Mouse (Mus musculus) hindbrain, embryonic 12.5 days (tissue): ENCODE measurements at regions not wholly inside any gene's neighbourhood (a gene's known extent, or its start where the extent isn't known, plus 50 kb on each side); places are given as distances from the start of the nearest gene placed in this dataset.

Experiments
- ATAC-seq: fragments of 200-750 bp; cut with Nextera tagmentation; 2 replicates; pipeline ENCODE4 v1.8.0; 2017; ENCODE audit warnings: moderate TSS enrichment; ENCODE audit not compliant: low FRiP score
- H3K27ac ChIP-seq: fragments of 300-500 bp; sonication (generic); 2 replicates; pipeline ENCODE4 v1.5.1; 2016; ENCODE audit warnings: mild to moderate bottlenecking
- H3K27me3 ChIP-seq: fragments of 300-500 bp; sonication (generic); 2 replicates; pipeline ENCODE4 v1.6.1; 2016; ENCODE audit warnings: mild to moderate bottlenecking
- H3K36me3 ChIP-seq: fragments of 300-500 bp; sonication (generic); 2 replicates; pipeline ENCODE4 v1.6.1; 2016; ENCODE audit warnings: mild to moderate bottlenecking
- H3K4me1 ChIP-seq: fragments of 300-500 bp; sonication (generic); 2 replicates; pipeline ENCODE4 v1.6.1; 2016
- H3K4me2 ChIP-seq: fragments of 300-500 bp; sonication (generic); replicated peaks from 2 replicates; pipeline ENCODE4 v1.6.1; 2016; ENCODE audit warnings: mild to moderate bottlenecking
- H3K4me3 ChIP-seq: fragments of 300-500 bp; sonication (generic); 2 replicates; pipeline ENCODE4 v1.5.1; 2016; ENCODE audit warnings: mild to moderate bottlenecking
- H3K9ac ChIP-seq: fragments of 300-500 bp; sonication (generic); 2 replicates; pipeline ENCODE4 v1.6.1; 2016; ENCODE audit warnings: mild to moderate bottlenecking, moderate library complexity
- H3K9me3 ChIP-seq: fragments of 300-500 bp; sonication (generic); replicated peaks from 2 replicates; pipeline ENCODE4 v1.6.1; 2016; ENCODE audit warnings: mild to moderate bottlenecking
- WGBS: fragments of 180-500 bp; shearing (Covaris S2); methylation state at CpG from one replicate; pipeline ENCODE4 v1.1.7; 2016; 5-methylcytosine and 5-hydroxymethylcytosine counted together

- Histone ChIP-seq H3K4me2 (no peak overlapping the region), H3K9me3 (no peaks in the 10 kb centered on the region), H3K27me3 (no peaks in the 10 kb centered on the region), H3K36me3 (no peaks in the 10 kb centered on the region), H3K4me3 (no peak overlapping the region), H3K9ac (no peak overlapping the region), H3K27ac (no peak overlapping the region), H3K4me1 (no peaks in the 10 kb centered on the region)
- ATAC-seq = no peak
- WGBS = 91% methylated on average over 9 of the region's 9 CpGs
Measured at GRCm38 (mm10) chr2:133467170-133468168, 84.5 kb upstream of the Bmp2 start.

DNA sequence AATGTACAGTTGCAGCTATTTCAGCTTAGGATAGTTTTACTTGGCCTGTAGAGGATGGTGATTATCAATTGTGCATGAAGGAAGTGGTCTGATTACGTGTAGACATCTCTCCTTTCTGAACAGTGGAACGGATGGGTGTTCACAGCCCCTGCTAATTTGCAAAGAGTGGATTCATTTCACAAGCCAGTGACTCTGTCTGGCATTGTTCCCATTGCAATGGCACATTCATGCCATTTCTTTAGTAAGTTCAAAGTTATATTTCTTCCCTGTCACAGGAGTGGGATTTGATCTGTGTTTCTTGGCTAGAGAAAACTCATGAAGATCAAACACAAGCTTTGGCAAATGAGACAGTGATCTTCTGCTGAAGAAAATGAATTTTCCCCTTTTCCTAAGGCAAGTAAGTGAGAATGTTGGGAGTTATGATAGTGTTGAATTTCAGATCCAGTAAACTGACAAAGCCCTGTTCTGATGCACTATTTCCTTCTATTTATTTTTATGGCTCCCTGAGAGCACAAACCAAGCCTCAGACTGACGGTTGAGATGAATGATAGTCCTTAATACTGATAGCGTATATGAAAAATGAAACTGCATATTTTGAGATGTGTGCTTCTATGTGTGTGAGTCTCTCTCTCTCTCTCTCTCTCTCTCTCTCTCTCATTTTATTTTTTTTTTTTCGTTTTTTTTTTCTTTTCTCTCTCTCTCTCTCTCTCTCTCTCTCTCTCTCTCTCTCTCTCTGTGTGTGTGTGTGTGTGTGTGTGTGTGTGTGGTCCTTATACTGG is 78.8 kb upstream of the Bmp2 start:
- Histone ChIP-seq H3K4me1 (no peaks in the 10 kb centered on the region), H3K4me3 (no peak overlapping the region), H3K27me3 (no peaks in the 10 kb centered on the region), H3K9ac (no peak overlapping the region), H3K9me3 (no peaks in the 10 kb centered on the region), H3K27ac (no peak overlapping the region), H3K4me2 (no peak overlapping the region), H3K36me3 (no peaks in the 10 kb centered on the region)
- 67% methylated on average over 5 of the region's 5 CpGs for WGBS
- no peak for ATAC-seq

DNA sequence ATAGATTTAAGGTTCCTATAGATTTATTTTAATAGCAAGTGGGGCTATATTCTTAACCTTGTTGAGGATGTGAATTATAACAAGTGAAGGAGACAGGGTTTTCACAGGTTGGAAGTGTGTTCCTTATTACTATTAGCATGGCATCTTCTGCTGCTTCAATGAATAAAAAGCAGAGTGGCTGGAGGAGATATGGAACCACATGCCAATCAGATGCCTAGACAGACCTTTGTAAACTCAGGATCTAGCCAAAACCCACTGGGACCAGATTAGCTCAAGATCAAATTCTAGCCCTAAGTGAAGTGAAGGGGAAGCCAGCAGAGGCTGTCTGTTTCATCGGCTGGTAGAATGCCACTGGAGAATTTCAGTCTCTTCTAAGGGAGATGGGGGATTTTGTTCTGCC is 77.8 kb upstream of the Bmp2 start:
- Histone ChIP-seq H3K36me3 (no peaks in the 10 kb centered on the region), H3K9me3 (no peaks in the 10 kb centered on the region), H3K4me3 (no peak overlapping the region), H3K27ac (no peak overlapping the region), H3K9ac (no peak overlapping the region), H3K4me1 (no peaks in the 10 kb centered on the region), H3K4me2 (no peak overlapping the region), H3K27me3 (no peaks in the 10 kb centered on the region)
- 83% methylated on average over 1 of the region's 1 CpGs for WGBS
- ATAC-seq = no peak

GRCm38 (mm10) chr2:133480870-133481269 is 71.1 kb upstream of the Bmp2 start:
- Histone ChIP-seq H3K27ac (no peak overlapping the region), H3K4me2 (no peak overlapping the region), H3K4me1 (no peaks in the 10 kb centered on the region), H3K4me3 (no peak overlapping the region), H3K27me3 (no peaks in the 10 kb centered on the region), H3K9ac (no peak overlapping the region), H3K9me3 (no peaks in the 10 kb centered on the region), H3K36me3 (no peaks in the 10 kb centered on the region)
- 81% methylated on average over 3 of the region's 3 CpGs for WGBS
- ATAC-seq = no peak

DNA sequence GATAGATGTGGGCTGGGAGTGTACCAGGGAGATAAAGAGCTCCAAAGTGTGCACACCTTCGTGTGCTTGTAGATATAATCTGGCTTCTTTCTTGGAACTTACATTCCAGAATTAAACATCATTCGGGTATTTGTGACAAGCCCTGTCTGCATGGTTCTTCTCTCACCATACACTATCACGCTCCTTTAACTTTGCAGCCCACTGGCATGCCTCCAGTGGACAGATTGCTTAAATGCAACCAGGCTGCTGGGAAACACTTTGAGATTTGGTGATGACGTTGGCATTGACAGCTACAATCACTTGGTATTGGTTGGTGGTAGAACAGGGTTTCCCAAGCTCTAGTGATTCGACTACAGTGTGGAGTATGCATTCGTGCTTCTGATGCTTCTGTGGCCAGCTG is 70.7 kb upstream of the Bmp2 start:
- no peak for ATAC-seq
- WGBS = 86% methylated on average over 6 of the region's 6 CpGs

DNA sequence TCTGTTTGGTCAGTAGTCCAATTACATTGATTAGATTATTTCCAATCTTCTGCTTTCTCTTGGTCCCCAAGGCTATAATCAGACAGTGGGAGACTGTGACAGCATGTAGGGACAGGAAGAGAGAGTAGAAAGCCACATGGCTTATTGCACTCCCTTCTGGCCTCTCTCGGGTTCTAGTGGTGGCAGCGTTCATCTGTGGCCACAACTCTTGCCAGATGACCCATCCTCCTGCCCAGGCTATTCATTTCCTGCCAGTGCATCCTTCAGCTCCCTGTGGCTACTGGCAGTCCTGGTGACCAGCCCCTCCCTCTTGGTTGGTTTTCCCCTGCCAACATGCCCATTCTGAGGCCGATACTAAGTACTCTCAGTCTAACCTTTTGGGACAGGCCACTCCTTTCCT is 70.2 kb upstream of the Bmp2 start:
- Histone ChIP-seq H3K4me1 (no peaks in the 10 kb centered on the region), H3K9me3 (no peaks in the 10 kb centered on the region), H3K4me3 (no peak overlapping the region), H3K27me3 (no peaks in the 10 kb centered on the region), H3K36me3 (no peaks in the 10 kb centered on the region), H3K9ac (no peak overlapping the region), H3K4me2 (no peak overlapping the region), H3K27ac (no peak overlapping the region)
- 84% methylated on average over 3 of the region's 3 CpGs for WGBS
- ATAC-seq = no peak

More for the DNA sequence above, 70.7 kb upstream of the Bmp2 start:
- no peak overlapping the region for H3K27ac ChIP-seq
- H3K27me3 ChIP-seq = no peaks in the 10 kb centered on the region
- no peak overlapping the region for H3K4me2 ChIP-seq
- H3K9me3 ChIP-seq = no peaks in the 10 kb centered on the region
- H3K36me3 ChIP-seq = no peaks in the 10 kb centered on the region
- no peak overlapping the region for H3K4me3 ChIP-seq
- no peak overlapping the region for H3K9ac ChIP-seq
- H3K4me1 ChIP-seq = no peaks in the 10 kb centered on the region

DNA sequence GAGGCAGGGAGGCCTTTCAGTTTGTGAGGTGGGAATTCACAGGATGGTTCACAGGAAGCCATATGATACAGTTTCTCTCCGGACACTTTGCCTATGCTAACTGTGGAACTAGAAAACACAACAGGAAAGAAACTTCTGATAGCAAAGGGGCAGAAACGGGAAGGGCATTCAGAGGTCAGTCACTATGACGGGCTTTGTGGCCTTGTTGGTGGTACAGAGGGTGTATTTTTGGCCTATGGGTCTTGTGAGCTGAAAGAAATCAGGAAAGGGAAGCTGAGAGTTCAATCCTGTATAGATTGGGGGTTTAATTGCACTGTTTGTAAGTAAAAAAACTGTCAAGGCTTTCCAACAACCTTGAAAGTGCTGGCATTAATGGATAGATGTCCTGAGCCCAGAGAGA is 56.5 kb upstream of the Bmp2 start:
- Histone ChIP-seq H3K9ac (no peak overlapping the region), H3K9me3 (no peaks in the 10 kb centered on the region; the same call in 1 of the 2 replicates), H3K36me3 (no peaks in the 10 kb centered on the region), H3K27ac (no peak overlapping the region), H3K4me1 (no peaks in the 10 kb centered on the region), H3K4me3 (no peak overlapping the region), H3K27me3 (no peaks in the 10 kb centered on the region), H3K4me2 (no peak overlapping the region)
- ATAC-seq = no peak
- 87% methylated on average over 3 of the region's 3 CpGs for WGBS

DNA sequence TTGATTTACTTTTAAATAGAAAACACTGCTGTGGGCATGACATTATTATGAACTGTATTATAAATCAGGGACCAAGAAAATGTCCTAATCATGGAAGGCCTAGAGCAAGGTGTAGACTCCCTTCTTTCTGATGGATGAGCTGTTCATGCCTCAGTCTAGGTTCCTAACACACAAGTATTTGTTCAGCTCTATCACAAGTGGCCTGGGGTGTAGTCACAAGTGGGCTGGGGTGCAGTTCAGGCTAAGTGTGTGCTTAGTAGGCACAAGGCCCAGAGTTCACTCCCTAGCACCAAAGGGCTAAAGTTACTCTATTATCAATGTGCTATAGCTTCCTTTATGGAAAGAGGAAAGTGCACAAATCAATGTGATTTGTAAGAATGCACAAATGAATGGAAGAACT is 55.6 kb upstream of the Bmp2 start:
- no peaks in the 10 kb centered on the region for H3K4me1 ChIP-seq
- no peak for ATAC-seq
- H3K36me3 ChIP-seq = no peaks in the 10 kb centered on the region
- H3K9me3 ChIP-seq = no peaks in the 10 kb centered on the region
- H3K27me3 ChIP-seq = no peaks in the 10 kb centered on the region
- no peak overlapping the region for H3K4me3 ChIP-seq
- no peak overlapping the region for H3K4me2 ChIP-seq
- no peak overlapping the region for H3K9ac ChIP-seq
- H3K27ac ChIP-seq = no peak overlapping the region

DNA sequence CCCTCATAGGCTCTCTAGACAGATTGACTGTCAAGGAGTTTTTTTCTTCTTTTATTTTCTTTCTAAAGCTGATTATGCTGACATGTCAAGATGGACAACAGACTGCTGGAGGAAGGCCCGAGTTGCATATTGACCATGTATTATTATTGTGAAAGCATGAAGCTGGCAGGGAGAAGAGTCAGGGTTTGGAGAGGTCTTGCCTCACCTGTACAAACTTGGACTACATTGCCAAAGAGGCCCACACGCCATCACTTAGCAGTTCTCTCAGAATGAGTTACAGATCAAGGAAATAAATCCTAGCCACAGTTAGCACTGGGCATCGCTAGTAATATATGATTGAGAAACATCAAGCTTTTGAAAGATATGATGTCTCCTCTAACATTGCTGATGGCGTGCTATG is 54.9 kb upstream of the Bmp2 start:
- Histone ChIP-seq H3K27ac (no peak overlapping the region), H3K9me3 (no peaks in the 10 kb centered on the region), H3K4me2 (no peak overlapping the region), H3K27me3 (no peaks in the 10 kb centered on the region), H3K9ac (no peak overlapping the region), H3K4me1 (no peaks in the 10 kb centered on the region), H3K4me3 (no peak overlapping the region), H3K36me3 (no peaks in the 10 kb centered on the region)
- ATAC-seq = no peak
- 88% methylated on average over 4 of the region's 4 CpGs for WGBS

DNA sequence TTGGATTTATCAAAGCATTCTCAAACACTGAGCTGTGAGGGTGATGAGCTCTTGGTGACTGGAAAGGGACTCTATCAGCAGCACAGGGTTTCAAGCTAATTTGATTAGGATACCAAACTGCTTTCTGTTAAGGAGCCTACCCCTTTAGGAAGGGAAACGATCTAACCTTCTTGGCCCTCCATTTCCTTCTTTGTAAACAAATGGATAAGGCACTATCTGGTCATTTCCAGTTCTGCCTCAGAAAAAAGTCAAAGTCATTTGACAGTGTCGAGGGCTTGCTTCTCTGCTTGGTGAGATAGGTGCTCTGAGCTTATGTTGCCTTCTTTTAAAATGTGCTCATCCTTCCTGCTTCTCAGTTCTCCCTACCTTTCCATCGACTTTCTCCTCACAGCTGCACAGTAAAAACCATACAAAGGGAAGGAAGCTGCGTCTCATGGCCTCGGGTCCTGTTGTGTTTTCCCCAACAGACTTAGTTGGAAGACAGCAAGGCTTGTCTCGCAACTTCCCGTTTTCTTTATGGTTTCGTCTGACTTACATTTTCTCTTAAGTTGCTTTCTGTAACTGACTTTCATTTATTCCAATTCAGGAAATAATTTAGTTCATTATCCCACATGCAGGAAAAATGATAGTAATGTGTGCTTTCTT is 54.3 kb upstream of the Bmp2 start:
- Histone ChIP-seq H3K27me3 (no peaks in the 10 kb centered on the region), H3K9me3 (no peaks in the 10 kb centered on the region), H3K4me1 (no peaks in the 10 kb centered on the region), H3K36me3 (no peaks in the 10 kb centered on the region), H3K4me2 (no peak overlapping the region), H3K27ac (no peak overlapping the region), H3K4me3 (no peak overlapping the region), H3K9ac (no peak overlapping the region)
- no peak for ATAC-seq
- WGBS = 82% methylated on average over 8 of the region's 8 CpGs

- no peaks in the 10 kb centered on the region for H3K36me3 ChIP-seq
- H3K9me3 ChIP-seq = no peaks in the 10 kb centered on the region
- WGBS = 89% methylated on average over 2 of the region's 2 CpGs
- H3K4me1 ChIP-seq = no peaks in the 10 kb centered on the region
- no peak overlapping the region for H3K27ac ChIP-seq
- no peak overlapping the region for H3K4me2 ChIP-seq
- no peaks in the 10 kb centered on the region for H3K27me3 ChIP-seq
- ATAC-seq = no peak
- no peak overlapping the region for H3K9ac ChIP-seq
- H3K4me3 ChIP-seq = no peak overlapping the region
Measured at GRCm38 (mm10) chr2:133498186-133498571, 53.8 kb upstream of the Bmp2 start.

DNA sequence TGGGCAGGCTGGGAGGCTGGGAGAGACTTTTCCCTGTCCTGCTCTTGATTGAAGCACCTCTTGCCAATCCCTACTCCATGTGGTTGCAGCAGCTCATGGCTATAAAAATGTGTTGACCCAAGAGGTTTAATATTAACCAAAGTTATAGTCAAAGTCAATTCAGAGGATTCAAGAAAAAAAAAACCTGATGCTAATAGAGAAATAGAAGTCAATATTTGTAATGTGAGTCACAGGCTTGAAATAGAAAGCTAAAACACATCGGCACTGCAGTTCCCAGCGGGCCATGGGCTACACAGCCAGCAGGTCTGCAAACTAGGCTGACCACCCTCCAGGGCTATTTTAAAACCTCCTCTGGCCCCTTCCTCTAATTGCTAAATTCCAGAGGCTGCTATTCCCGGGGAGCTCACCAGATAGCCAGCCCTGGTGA is 53.2 kb upstream of the Bmp2 start:
- Histone ChIP-seq H3K4me3 (no peak overlapping the region), H3K4me1 (no peaks in the 10 kb centered on the region), H3K4me2 (no peak overlapping the region), H3K9me3 (no peaks in the 10 kb centered on the region), H3K9ac (no peak overlapping the region), H3K27me3 (no peaks in the 10 kb centered on the region), H3K27ac (no peak overlapping the region), H3K36me3 (no peaks in the 10 kb centered on the region)
- ATAC-seq = no peak
- WGBS = 67% methylated on average over 3 of the region's 3 CpGs
